30 mouse cellular contexts compared by ENCODE assay signal in genomic region chr1:131718952-131719694, GRCm38 (mm10). TPM values are rescaled to one million over a fixed set of nuclear protein-coding genes. Genes with fewer than 3 reads are reported as not detected.
A peak's percentile ranks its signal among the peaks of the same experiment; 100 is the strongest.
DNase-seq lines count a peak whose midpoint lies in the region; ATAC-seq and TF ChIP-seq lines count a peak whose summit lies in the region.
"Had no signal": no experiment of that assay in that cellular context is flagged by ENCODE, and none has a peak within 500 bp of the region (broad histone marks: within the 10 kb centered on the region; RNA-seq: fewer than 3 reads in every experiment).

No protein-coding gene starts in this region.

- no peaks in the 10 kb centered on the region for H3K36me3 ChIP-seq in embryonic facial prominence, embryonic 14.5 days (ENCODE audit: control insufficient read depth, insufficient read depth, low read length)
- no peaks in the 10 kb centered on the region for H3K36me3 ChIP-seq in embryonic facial prominence, embryonic 10.5 days (replicated peaks)
- H3K36me3 ChIP-seq in ES-E14 (ENCODE audit: control insufficient read depth, insufficient read depth, low read length, poor library complexity, severe bottlenecking) = no peaks in the 10 kb centered on the region
- H3K36me3 ChIP-seq in kidney, adult 2 months (ENCODE audit: control insufficient read depth, insufficient read depth, low read length) = no peaks in the 10 kb centered on the region
- H3K36me3 ChIP-seq: embryonic facial prominence, embryonic 15.5 days; hindbrain, embryonic 13.5 days; midbrain, embryonic 12.5 days; stomach, embryonic 15.5 days had no signal

- no peak overlapping the region for H3K4me2 ChIP-seq in embryonic facial prominence, embryonic 14.5 days (ENCODE audit: low read depth, low read length)
- H3K4me2 ChIP-seq: embryonic facial prominence, embryonic 15.5 days; hindbrain, embryonic 13.5 days; midbrain, embryonic 12.5 days; stomach, embryonic 15.5 days had no signal

- H3K9ac ChIP-seq in embryonic facial prominence, embryonic 14.5 days (ENCODE audit: low read depth, low read length) = no peak overlapping the region
- no peak overlapping the region for H3K9ac ChIP-seq in ES-E14 (ENCODE audit: insufficient read depth, low read depth, low read length, poor library complexity, severe bottlenecking)
- H3K9ac ChIP-seq: embryonic facial prominence, embryonic 15.5 days; hindbrain, embryonic 13.5 days; midbrain, embryonic 12.5 days; stomach, embryonic 15.5 days had no signal

- TF ChIP-seq POLR2A in lung, adult 2 months (IDR thresholded peaks at IDR 0.05; ENCODE audit: borderline replicate concordance, extremely low read depth, low read depth, low read length) = no peak
- no peak for TF ChIP-seq POLR2A in kidney, adult 2 months (IDR thresholded peaks at IDR 0.05; ENCODE audit: low read depth, low read length)

- 53% methylated on average over 16 of the region's 16 CpGs for WGBS in embryonic facial prominence, embryonic 14.5 days
- WGBS in embryonic facial prominence, embryonic 10.5 days = 51% methylated on average over 16 of the region's 16 CpGs
- 82% methylated on average over 16 of the region's 16 CpGs for WGBS in lung, adult 2 months
- 85% methylated on average over 16 of the region's 16 CpGs for WGBS in kidney, adult 2 months

- H3K4me1 ChIP-seq in embryonic facial prominence, embryonic 14.5 days (ENCODE audit: control insufficient read depth, insufficient read depth, low read length) = no peaks in the 10 kb centered on the region
- H3K4me1 ChIP-seq in embryonic facial prominence, embryonic 10.5 days = peaks cover 20% of the 10 kb centered on the region
- H3K4me1 ChIP-seq in ES-E14 (ENCODE audit: control insufficient read depth in 2 of 2, insufficient read depth in 2 of 2, low read length in 2 of 2, poor library complexity in 1 of 2) = peaks cover 3 to 5% of the 10 kb centered on the region in 2 experiments; a peak in 1 of 4 replicates
- 0 out of 2 replicates have a peak, but pooled peaks cover 2% of the 10 kb centered on the region for H3K4me1 ChIP-seq in lung, adult 2 months (ENCODE audit: control insufficient read depth, insufficient read depth, low read length)
- H3K4me1 ChIP-seq in kidney, adult 2 months (ENCODE audit: control insufficient read depth, insufficient read depth, low read length) = no peaks in the 10 kb centered on the region

- DNase-seq in embryonic facial prominence, embryonic 14.5 days (ENCODE audit: low spot score) = peak; percentile 42
- DNase-seq in embryonic facial prominence, embryonic 10.5 days (ENCODE audit: low spot score) = no peak
- peak; percentile 38 for DNase-seq in ES-E14 (ENCODE audit: low read depth, low spot score)
- DNase-seq in retina, embryonic 14.5 days (ENCODE audit: low spot score) = peak; percentile 25
- DNase-seq in thymus, postnatal 14 days = peak; percentile 68
- no peak for DNase-seq in lung, adult 2 months
- DNase-seq in adrenal gland, postnatal 14 days = no peak
- no peak for DNase-seq in kidney, adult 2 months
- DNase-seq: cerebellum, adult 11 months; cerebellum, adult 9-11 months; gastrocnemius, postnatal 10 days; heart, adult 11 months; kidney, adult 18-20 months had no signal

- H3K9me3 ChIP-seq in embryonic facial prominence, embryonic 14.5 days (ENCODE audit: control insufficient read depth, low read length) = no peaks in the 10 kb centered on the region
- H3K9me3 ChIP-seq in embryonic facial prominence, embryonic 10.5 days = no peaks in the 10 kb centered on the region
- H3K9me3 ChIP-seq in ES-E14 (ENCODE audit: control insufficient read depth, insufficient read depth, low read depth, low read length) = no peaks in the 10 kb centered on the region
- H3K9me3 ChIP-seq: embryonic facial prominence, embryonic 15.5 days; hindbrain, embryonic 13.5 days; midbrain, embryonic 12.5 days; stomach, embryonic 15.5 days had no signal

- TF ChIP-seq CTCF in lung, adult 2 months (IDR thresholded peaks at IDR 0.05; ENCODE audit: insufficient read depth, low read length) = no peak
- no peak for TF ChIP-seq CTCF in kidney, adult 2 months (conservative IDR thresholded peaks at IDR 0.05; ENCODE audit: insufficient read depth, insufficient read length, low read depth, low read length)

- peak; percentile 60; the same call in 1 of the 2 replicates for ATAC-seq in embryonic facial prominence, embryonic 14.5 days (ENCODE audit: low read depth)
- ATAC-seq: CD4-positive, CD25-positive, alpha-beta regulatory T cell, adult 4 months; forebrain, embryonic 16.5 days; inflammation-experienced regulatory T-cells, adult 6 months; lung, postnatal 0 days had no signal

- no peak overlapping the region for H3K4me3 ChIP-seq in embryonic facial prominence, embryonic 14.5 days (ENCODE audit: low read depth, low read length)
- H3K4me3 ChIP-seq in embryonic facial prominence, embryonic 10.5 days = no peak overlapping the region
- H3K4me3 ChIP-seq in ES-E14 (ENCODE audit: insufficient read depth in 1 of 2, low read depth in 1 of 2, low read length in 2 of 2, poor library complexity in 1 of 2, severe bottlenecking in 1 of 2) = no peak overlapping the region
- H3K4me3 ChIP-seq in lung, adult 2 months (replicated peaks; ENCODE audit: extremely low read depth, low read depth, low read length) = no peak overlapping the region
- H3K4me3 ChIP-seq in kidney, adult 2 months (ENCODE audit: insufficient read depth, low read depth, low read length) = no peak overlapping the region
- H3K4me3 ChIP-seq: embryonic facial prominence, embryonic 15.5 days; hindbrain, embryonic 13.5 days; midbrain, embryonic 12.5 days; stomach, embryonic 15.5 days had no signal

- in situ Hi-C loops in ES-E14 (cut with MboI; ENCODE audit: low sequenced_read_pairs in 2 of 2, unreplicated experiment in 2 of 2) = no loop called here

- no peaks in the 10 kb centered on the region for H3K27me3 ChIP-seq in embryonic facial prominence, embryonic 14.5 days (replicated peaks; ENCODE audit: control insufficient read depth, insufficient read depth, low read length)
- H3K27me3 ChIP-seq in embryonic facial prominence, embryonic 10.5 days (replicated peaks; ENCODE audit: low read depth, poor library complexity, severe bottlenecking) = no peaks in the 10 kb centered on the region
- H3K27me3 ChIP-seq in kidney, adult 2 months (replicated peaks; ENCODE audit: control insufficient read depth, insufficient read depth, low read length) = no peaks in the 10 kb centered on the region
- H3K27me3 ChIP-seq: embryonic facial prominence, embryonic 15.5 days; hindbrain, embryonic 13.5 days; midbrain, embryonic 12.5 days; stomach, embryonic 15.5 days had no signal

- no peak overlapping the region for H3K27ac ChIP-seq in embryonic facial prominence, embryonic 14.5 days (replicated peaks; ENCODE audit: low read depth, low read length)
- no peak overlapping the region for H3K27ac ChIP-seq in embryonic facial prominence, embryonic 10.5 days (replicated peaks)
- no peak overlapping the region for H3K27ac ChIP-seq in ES-E14 (ENCODE audit: insufficient read depth, low read depth, low read length, poor library complexity, severe bottlenecking)
- no peak overlapping the region for H3K27ac ChIP-seq in kidney, adult 2 months (ENCODE audit: insufficient read depth, low read depth, low read length)
- H3K27ac ChIP-seq: embryonic facial prominence, embryonic 15.5 days; hindbrain, embryonic 13.5 days; kidney, postnatal 0 days; macrophage; midbrain, embryonic 12.5 days; stomach, embryonic 15.5 days had no signal

TF ChIP-seq in ES-E14, 5 proteins besides CTCF, POLR2A, EP300 and RAD21:
- TF ChIP-seq ZNF384 (IDR thresholded peaks at IDR 0.05; ENCODE audit: low read depth, low read length) (no peak), MAFK (IDR thresholded peaks at IDR 0.05; ENCODE audit: insufficient read depth, low read depth, low read length) (no peak), HCFC1 (IDR thresholded peaks at IDR 0.05; ENCODE audit: borderline replicate concordance, insufficient read depth, low read length) (no peak), ZC3H11A (IDR thresholded peaks at IDR 0.05; ENCODE audit: borderline replicate concordance, low read depth, low read length) (no peak), CHD2 (IDR thresholded peaks at IDR 0.05; ENCODE audit: low read depth, low read length) (no peak)

RNA-seq across cellular contexts. Expression of gene Slc26a9, which starts 24.7 kb away (rescaled TPM):
- polyA plus RNA-seq in embryonic facial prominence, embryonic 14.5 days (2014; fragmentation: Nextera tagmentation; extraction: Ambion mirVana) = 0.10 TPM in 1 of 2 replicates, not detected in the other
- 0.73 TPM in 1 of 2 replicates, not detected in the other for polyA plus RNA-seq in embryonic facial prominence, embryonic 10.5 days (2016; fragmentation: Nextera tagmentation; extraction: Ambion mirVana)
- total RNA-seq in ES-E14 (2012; rRNA removed) = 0.32 and 0.36 TPM in 2 replicates
- 25.6 and 38.8 TPM in 2 replicates for polyA plus RNA-seq in lung, adult 2 months (2012; rRNA removed)
- total RNA-seq in adrenal gland, postnatal 14 days (2021) = 0.07 and 0.08 TPM in 2 replicates
- polyA plus RNA-seq in kidney, adult 2 months (2012; rRNA removed) = not detected in 2 replicates
- total RNA-seq: common myeloid progenitor, adult 5-6 weeks; gastrocnemius, postnatal 10 days; heart, postnatal 25 days; MEL; monocyte, adult 5-6 weeks had no signal
- polyA plus RNA-seq: CD4-positive, CD25-positive, alpha-beta regulatory T cell, adult 4 months; inflammation-experienced regulatory T-cells, adult 6 months; limb, embryonic 11.5 days; liver, adult 2 months; macrophage; midbrain, embryonic 12.5 days; neural tube, embryonic 11.5 days had no signal

RNA-seq across cellular contexts. Expression of gene Rab7b, which starts 30.6 kb away (rescaled TPM):
- polyA plus RNA-seq in embryonic facial prominence, embryonic 14.5 days (2014; fragmentation: Nextera tagmentation; extraction: Ambion mirVana) = 10.6 and 11.5 TPM in 2 replicates
- 0.64 and 0.91 TPM in 2 replicates for polyA plus RNA-seq in embryonic facial prominence, embryonic 10.5 days (2016; fragmentation: Nextera tagmentation; extraction: Ambion mirVana)
- 0.16 and 0.18 TPM in 2 replicates for total RNA-seq in ES-E14 (2012; rRNA removed)
- 7.4 and 8.4 TPM in 2 replicates for polyA plus RNA-seq in lung, adult 2 months (2012; rRNA removed)
- total RNA-seq in adrenal gland, postnatal 14 days (2021) = 2.7 and 3.5 TPM in 2 replicates
- polyA plus RNA-seq in kidney, adult 2 months (2012; rRNA removed) = 1.6 and 2.2 TPM in 2 replicates

Comparison
In these comparisons a context has a peak if more than half of its experiments do, and no peak if none do; other contexts are left out.
1. DNase-seq: peak in embryonic facial prominence, embryonic 14.5 days (single experiment), ES-E14 (single experiment), retina, embryonic 14.5 days (single experiment) and thymus, postnatal 14 days (single experiment); none in embryonic facial prominence, embryonic 10.5 days (single experiment), lung, adult 2 months (single experiment), adrenal gland, postnatal 14 days (single experiment) and kidney, adult 2 months (single experiment).
2. RNA of gene Slc26a9, which starts 24.7 kb away (polyA plus RNA-seq): 25.6 to 38.8 TPM in lung, adult 2 months; 0.10 TPM in embryonic facial prominence, embryonic 14.5 days, 0.73 TPM in embryonic facial prominence, embryonic 10.5 days and not detected in kidney, adult 2 months; every median in the first group is over 10 times any median in the second.